Comparison of ENCODE assay signal across 8 mouse cellular contexts in genomic region chr2:32381775-32382223, GRCm38 (mm10). TPM values are rescaled to one million over a fixed set of nuclear protein-coding genes. Genes with fewer than 3 reads are reported as not detected.
DNase-seq lines count a peak whose midpoint lies in the region; ATAC-seq lines count a peak whose summit lies in the region.

1110008P14Rik (minus strand) TSS chr2:32381938.

- DNase-seq in WW6 (ENCODE audit: low read depth, low spot score): peak; percentile 79
- DNase-seq in cerebellum, postnatal 25 days: peak; percentile 95 to 99
- peak; percentile 90 to 92 for DNase-seq in frontal cortex, postnatal 36 days (ENCODE audit: low spot score in 2 of 2)
- DNase-seq in hindbrain, embryonic 14.5 days (ENCODE audit: low spot score): peak; percentile 82
- DNase-seq in left cerebral cortex, adult 18-20 months (ENCODE audit: low spot score in 2 of 2): peak; percentile 93 to 95
- peak; percentile 95 to 97 for DNase-seq in lung, postnatal 4 days
- peak; percentile 94 for DNase-seq in retina, postnatal 1 day
- DNase-seq in thymus, postnatal 4 days: peak; percentile 99

- peaks cover 27% of the 10 kb centered on the region for H3K36me3 ChIP-seq in hindbrain, embryonic 14.5 days (replicated peaks; ENCODE audit: control insufficient read depth, insufficient read depth)

- under 1% methylated on average over 38 of the region's 47 CpGs for WGBS in hindbrain, embryonic 14.5 days

- H3K4me3 ChIP-seq in hindbrain, embryonic 14.5 days (replicated peaks; ENCODE audit: low read length): peak within 1 kb of the TSS; percentile 71

- no peaks in the 10 kb centered on the region for H3K9me3 ChIP-seq in hindbrain, embryonic 14.5 days (ENCODE audit: control insufficient read depth, low read length)

- H3K27ac ChIP-seq in hindbrain, embryonic 14.5 days: peak within 1 kb of the TSS; percentile 58; the same call in 1 of the 2 replicates

- peaks cover 7% of the 10 kb centered on the region for H3K4me1 ChIP-seq in hindbrain, embryonic 14.5 days (replicated peaks; ENCODE audit: control insufficient read depth, insufficient read depth, low read length)

- ATAC-seq in hindbrain, embryonic 14.5 days (ENCODE audit: low FRiP score): peak; percentile 91

- H3K4me2 ChIP-seq in hindbrain, embryonic 14.5 days (replicated peaks): peak within 1 kb of the TSS; percentile 99

- H3K27me3 ChIP-seq in hindbrain, embryonic 14.5 days (ENCODE audit: control insufficient read depth, insufficient read depth, low read length): no peaks in the 10 kb centered on the region

- H3K9ac ChIP-seq in hindbrain, embryonic 14.5 days: peak within 1 kb of the TSS; percentile 66

RNA-seq across cellular contexts. Expression of gene 1110008P14Rik, which starts in this region (rescaled TPM):
- 170 and 175 TPM in 2 replicates for polyA plus RNA-seq in hindbrain, embryonic 14.5 days (2014; fragmentation: Nextera tagmentation; extraction: Ambion mirVana)
- 100 to 1,000 TPM; 283 to 350 TPM for total RNA-seq in left cerebral cortex, adult 18-20 months (2021)

Comparison
In these comparisons a context has a peak if more than half of its experiments do, and no peak if none do; other contexts are left out.
1. Peak in every context shown above with its lines: DNase-seq, ATAC-seq, H3K4me3 ChIP-seq and H3K27ac ChIP-seq.